Mouse (Mus musculus) testis, adult 2 months (tissue): Measurements from ENCODE around the gene Gm37240.

Source experiments
- CTCF ChIP-seq: fragments of 200-500 bp; IDR thresholded peaks from 2 replicates; pipeline ENCODE4 v1.5.1; 2012; ENCODE audit warnings: low read depth, mild to moderate bottlenecking, inconsistent platforms, low read length, moderate library complexity; ENCODE audit not compliant: control insufficient read depth, insufficient read depth, insufficient replicate concordance
- POLR2A ChIP-seq: fragments of 200-500 bp; IDR thresholded peaks from 2 replicates; pipeline ENCODE4 v1.6.1; 2012; ENCODE audit warnings: low read depth, mild to moderate bottlenecking, inconsistent platforms, low read length, moderate library complexity; ENCODE audit not compliant: control insufficient read depth

DNA sequence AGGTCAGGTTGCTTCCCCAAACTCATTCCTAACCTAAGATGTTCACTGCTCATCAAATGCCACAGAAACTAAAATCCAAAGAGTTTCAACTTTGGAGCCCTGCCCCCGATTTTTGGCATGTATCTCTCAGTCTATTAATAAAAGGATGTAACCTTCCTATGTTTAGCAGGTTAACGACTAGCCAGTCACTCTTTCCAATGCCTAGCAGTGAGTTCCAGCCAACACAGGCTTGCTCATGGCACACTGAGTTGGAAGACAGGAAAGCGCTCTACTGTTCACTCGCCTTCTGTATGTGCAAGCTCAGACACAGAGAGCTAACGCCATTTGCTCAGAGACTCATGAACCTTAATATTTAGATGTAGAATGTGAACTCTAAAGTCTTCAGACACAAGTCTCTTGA is 604.5 kb downstream of the Gm37240 start:
- TF ChIP-seq POLR2A (no peak), CTCF (no peak)
